Mouse (Mus musculus) adrenal gland, adult 8-10 months (tissue): ENCODE results near the gene Psmd1. TPM values are rescaled to one million over a fixed set of nuclear protein-coding genes. Genes with fewer than 3 reads are reported as not detected.

Experiments used
- DNase-seq: peaks from one replicate; pipeline ENCODE4 v3.0.0; 2022
- total RNA-seq, 4 experiments: library from RNA; stranded (reverse); gene quantifications; 2 replicates each; pipeline ENCODE4 v1.2.4; 2022

The Psmd1 gene
- total RNA-seq, 4 experiments from 2014 or later = 114 to 128 (median 117) TPM

- no peak for DNase-seq
Observed at GRCm38 (mm10) chr1:86062523-86062922, 1.7 kb upstream of the Psmd1 start.

GRCm38 (mm10) chr1:86076565-86076964, 12.4 kb downstream of the Psmd1 start:
- DNase-seq = no peak

- peak; percentile 5 for DNase-seq
Observed at GRCm38 (mm10) chr1:86094413-86094812, 30.2 kb downstream of the Psmd1 start.

- DNase-seq = no peak
Observed at GRCm38 (mm10) chr1:86105054-86105453, 40.9 kb downstream of the Psmd1 start.

- no peak for DNase-seq
Observed at GRCm38 (mm10) chr1:86111779-86112178, 47.6 kb downstream of the Psmd1 start, which contains the start of gene Htr2b. Htr2b (minus strand) TSS chr1:86111970.

GRCm38 (mm10) chr1:86114141-86114540, 50.0 kb downstream of the Psmd1 start:
- DNase-seq = no peak

GRCm38 (mm10) chr1:86119549-86119948, 55.4 kb downstream of the Psmd1 start:
- no peak for DNase-seq

- no peak for DNase-seq
Observed at GRCm38 (mm10) chr1:86126036-86126435, 61.8 kb downstream of the Psmd1 start.

- DNase-seq = no peak
Observed at GRCm38 (mm10) chr1:86133337-86133736, 69.2 kb downstream of the Psmd1 start, which contains the start of gene Gm21972. Gm21972 (plus strand) TSS chr1:86133637.

- no peak for DNase-seq
Observed at GRCm38 (mm10) chr1:86135315-86135714, 71.1 kb downstream of the Psmd1 start.

GRCm38 (mm10) chr1:86141081-86141480, 76.9 kb downstream of the Psmd1 start:
- DNase-seq = no peak

- DNase-seq = no peak
Observed at GRCm38 (mm10) chr1:86143165-86143564, 79.0 kb downstream of the Psmd1 start.

GRCm38 (mm10) chr1:86144001-86144944, 80.1 kb downstream of the Psmd1 start:
- DNase-seq = no peak

- no peak for DNase-seq
Observed at GRCm38 (mm10) chr1:86146293-86146692, 82.1 kb downstream of the Psmd1 start.

- DNase-seq = peak; percentile 46
Observed at GRCm38 (mm10) chr1:86147557-86147956, 83.4 kb downstream of the Psmd1 start.

GRCm38 (mm10) chr1:86148161-86148560, 84.0 kb downstream of the Psmd1 start:
- DNase-seq = no peak

- no peak for DNase-seq
Observed at GRCm38 (mm10) chr1:86150929-86151328, 86.7 kb downstream of the Psmd1 start.

GRCm38 (mm10) chr1:86151376-86151775, 87.2 kb downstream of the Psmd1 start:
- no peak for DNase-seq

- DNase-seq = no peak
Observed at GRCm38 (mm10) chr1:86152618-86153017, 88.4 kb downstream of the Psmd1 start.

- DNase-seq = peak; percentile 95
Observed at GRCm38 (mm10) chr1:86154133-86154823, 90.1 kb downstream of the Psmd1 start, which contains the start of gene Armc9. Armc9 (plus strand) TSS chr1:86154780.

GRCm38 (mm10) chr1:86154824-86155164, 90.6 kb downstream of the Psmd1 start:
- no peak for DNase-seq

- no peak for DNase-seq
Observed at GRCm38 (mm10) chr1:86156075-86156474, 91.9 kb downstream of the Psmd1 start.

GRCm38 (mm10) chr1:86156595-86156994, 92.4 kb downstream of the Psmd1 start:
- no peak for DNase-seq
